Mouse (Mus musculus): Measurements from ENCODE around the gene Mapkapk3. TPM values are rescaled to one million over a fixed set of nuclear protein-coding genes. Genes with fewer than 3 reads are reported as not detected.
A peak's percentile ranks its signal among the peaks of the same experiment; 100 is the strongest.

The Mapkapk3 gene
- polyA plus RNA-seq, 1 experiment from 2014 or later, result 14.0 TPM

DNA sequence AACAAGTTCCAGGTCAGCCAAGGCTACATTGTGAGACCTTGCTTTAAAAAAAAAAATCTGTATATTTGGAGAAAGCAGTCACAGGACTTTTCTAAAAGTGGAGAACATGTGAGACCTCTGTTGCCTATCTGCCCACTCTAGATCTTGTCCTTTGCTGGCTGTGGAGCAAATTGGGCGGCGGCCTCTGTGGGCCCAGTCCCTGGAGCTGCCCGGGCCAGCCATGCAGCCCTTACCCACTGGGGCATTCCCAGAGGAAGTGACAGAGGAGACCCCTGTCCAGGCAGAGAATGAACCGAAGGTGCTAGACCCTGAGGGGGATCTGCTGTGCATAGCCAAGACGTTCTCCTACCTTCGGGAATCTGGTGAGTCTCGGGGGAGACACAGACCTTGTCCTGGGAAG is 10.1 kb upstream of the Mapkapk3 start:
- 83% methylated on average over 7 of the region's 7 CpGs for WGBS
- Histone ChIP-seq H3K27me3 (ENCODE audit: insufficient read depth, low read length) (no peaks in the 10 kb centered on the region), H3K27ac (no peak overlapping the region), H3K4me2 (ENCODE audit: low read length) (peak overlapping the region; percentile 18; the same call in 1 of the 2 replicates), H3K4me3 (replicated peaks; ENCODE audit: low read depth, low read length) (no peak overlapping the region), H3K9me3 (replicated peaks; ENCODE audit: low read length) (no peaks in the 10 kb centered on the region), H3K36me3 (ENCODE audit: insufficient read depth, low read length) (peaks cover 23% of the 10 kb centered on the region; the same call in 1 of the 2 replicates), H3K4me1 (replicated peaks; ENCODE audit: insufficient read depth, low read length) (peaks cover 8% of the 10 kb centered on the region), H3K9ac (ENCODE audit: low read depth, low read length) (no peak overlapping the region)
- TF ChIP-seq CTCF (IDR thresholded peaks at IDR 0.05; ENCODE audit: low read depth), result no peak
- no peak for DNase-seq (ENCODE audit: low spot score)
- no peak for ATAC-seq (replicated peaks; ENCODE audit: low FRiP score, low read depth)

DNA sequence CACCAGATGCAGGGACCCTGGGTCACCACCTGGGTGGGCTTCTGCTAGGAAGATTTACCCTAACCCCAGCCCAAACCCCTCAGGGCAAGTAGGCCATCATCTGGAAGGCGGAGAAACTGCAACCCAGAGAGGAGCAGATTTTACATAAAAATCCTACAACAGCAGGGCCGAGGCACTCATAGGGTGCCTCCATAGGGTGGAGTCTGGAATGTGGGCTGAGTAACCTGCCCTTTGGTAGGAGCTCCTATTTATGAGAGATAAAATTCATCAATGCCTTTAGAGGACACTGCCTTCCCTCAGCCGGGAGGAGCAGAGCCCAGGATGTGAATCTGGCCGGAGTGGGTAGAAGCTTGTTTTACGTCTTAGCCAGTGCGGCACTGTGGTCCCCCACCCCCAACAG is 9.2 kb upstream of the Mapkapk3 start:
- peak overlapping the region; percentile 49; the same call in 1 of the 2 replicates for H3K9ac ChIP-seq (ENCODE audit: low read depth, low read length)
- WGBS, result 82% methylated on average over 6 of the region's 6 CpGs
- H3K4me2 ChIP-seq (ENCODE audit: low read length), result peak overlapping the region; percentile 86

DNA sequence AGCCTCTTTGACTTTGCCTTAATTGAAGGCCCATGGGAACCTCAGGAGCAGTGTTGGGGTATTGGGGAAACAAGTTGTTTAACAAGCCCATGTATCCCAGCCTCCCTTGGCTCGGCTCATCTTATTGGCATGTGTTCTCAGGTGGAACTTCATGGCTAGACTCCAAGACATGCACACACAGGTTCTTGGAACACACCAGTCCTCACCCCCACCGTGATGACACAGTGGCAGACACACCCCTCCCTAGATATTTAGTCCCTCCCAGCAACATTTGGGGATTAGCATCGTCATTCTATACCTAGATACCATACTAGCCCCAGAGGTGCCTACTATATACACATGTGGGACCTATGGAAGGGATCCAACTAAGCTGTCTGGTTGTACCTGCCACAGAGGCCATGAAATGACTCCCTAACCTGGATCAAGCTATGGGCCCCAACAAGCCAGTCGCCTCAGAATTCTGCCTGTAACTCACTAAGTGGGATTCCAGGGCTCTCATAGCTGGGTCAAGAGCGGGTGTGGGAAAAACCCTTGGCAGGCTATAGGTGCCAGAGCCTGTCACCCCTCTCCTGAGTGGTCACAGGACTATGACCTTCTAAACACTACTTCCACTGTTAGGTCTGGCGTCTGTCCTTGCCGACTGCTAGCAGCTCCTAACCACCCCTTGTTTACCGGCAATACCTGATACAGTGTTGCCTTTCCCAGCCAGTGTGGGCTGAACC is 8.5 kb upstream of the Mapkapk3 start:
- TF ChIP-seq CTCF (IDR thresholded peaks at IDR 0.05; ENCODE audit: low read depth), result no peak
- WGBS, result 63% methylated on average over 8 of the region's 8 CpGs
- Histone ChIP-seq H3K4me2 (ENCODE audit: low read length) (peak overlapping the region; percentile 86), H3K9me3 (replicated peaks; ENCODE audit: low read length) (no peaks in the 10 kb centered on the region), H3K27me3 (ENCODE audit: insufficient read depth, low read length) (no peaks in the 10 kb centered on the region), H3K27ac (peak overlapping the region; percentile 92), H3K36me3 (ENCODE audit: insufficient read depth, low read length) (peaks cover 23% of the 10 kb centered on the region; the same call in 1 of the 2 replicates), H3K9ac (ENCODE audit: low read depth, low read length) (no peak overlapping the region), H3K4me3 (replicated peaks; ENCODE audit: low read depth, low read length) (peak overlapping the region; percentile 73), H3K4me1 (replicated peaks; ENCODE audit: insufficient read depth, low read length) (peaks cover 8% of the 10 kb centered on the region)
- ATAC-seq (replicated peaks; ENCODE audit: low FRiP score, low read depth) (no peak), DNase-seq (ENCODE audit: low spot score) (no peak)

More for the DNA sequence above, 9.2 kb upstream of the Mapkapk3 start:
- Histone ChIP-seq H3K4me1 (replicated peaks; ENCODE audit: insufficient read depth, low read length) (peaks cover 8% of the 10 kb centered on the region), H3K4me3 (replicated peaks; ENCODE audit: low read depth, low read length) (0 out of 2 replicates have a peak overlapping the region, but pooled peaks have one; percentile 12), H3K27ac (peak overlapping the region; percentile 43; the same call in 1 of the 2 replicates), H3K36me3 (ENCODE audit: insufficient read depth, low read length) (peaks cover 23% of the 10 kb centered on the region; the same call in 1 of the 2 replicates), H3K9me3 (replicated peaks; ENCODE audit: low read length) (no peaks in the 10 kb centered on the region), H3K27me3 (ENCODE audit: insufficient read depth, low read length) (no peaks in the 10 kb centered on the region)
- no peak for ATAC-seq (replicated peaks; ENCODE audit: low FRiP score, low read depth)
- no peak for DNase-seq (ENCODE audit: low spot score)
- TF ChIP-seq CTCF (IDR thresholded peaks at IDR 0.05; ENCODE audit: low read depth), result peak; percentile 6; the same call in 1 of the 2 replicates

DNA sequence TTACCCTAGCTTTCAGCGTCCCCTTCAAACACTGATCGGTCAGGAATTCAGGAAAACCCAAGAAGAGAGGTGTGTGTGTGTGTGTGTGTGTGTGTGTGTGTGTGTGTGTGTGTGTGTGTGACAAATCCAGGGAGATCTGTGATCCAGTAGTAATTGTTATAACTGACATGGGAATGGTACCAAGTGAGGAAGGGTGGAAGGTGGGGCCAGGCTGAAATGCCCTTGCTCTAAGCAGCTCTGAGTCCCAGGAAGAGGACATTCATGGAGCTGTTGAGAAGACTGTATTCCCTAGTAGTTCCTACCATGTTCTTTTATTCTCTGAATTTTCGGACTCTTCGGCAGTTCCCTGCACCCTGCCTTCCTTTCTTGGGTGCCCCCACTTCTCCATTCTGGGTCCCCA is 8.0 kb upstream of the Mapkapk3 start:
- Histone ChIP-seq H3K4me2 (ENCODE audit: low read length) (peak overlapping the region; percentile 86), H3K9ac (ENCODE audit: low read depth, low read length) (peak overlapping the region; percentile 86), H3K27ac (peak overlapping the region; percentile 92), H3K27me3 (ENCODE audit: insufficient read depth, low read length) (no peaks in the 10 kb centered on the region), H3K36me3 (ENCODE audit: insufficient read depth, low read length) (peaks cover 23% of the 10 kb centered on the region; the same call in 1 of the 2 replicates), H3K4me1 (replicated peaks; ENCODE audit: insufficient read depth, low read length) (peaks cover 8% of the 10 kb centered on the region), H3K4me3 (replicated peaks; ENCODE audit: low read depth, low read length) (peak overlapping the region; percentile 73), H3K9me3 (replicated peaks; ENCODE audit: low read length) (no peaks in the 10 kb centered on the region)
- ATAC-seq (replicated peaks; ENCODE audit: low FRiP score, low read depth) (no peak), DNase-seq (ENCODE audit: low spot score) (no peak)
- 67% methylated on average over 4 of the region's 4 CpGs for WGBS
- TF ChIP-seq CTCF (IDR thresholded peaks at IDR 0.05; ENCODE audit: low read depth), result no peak

DNA sequence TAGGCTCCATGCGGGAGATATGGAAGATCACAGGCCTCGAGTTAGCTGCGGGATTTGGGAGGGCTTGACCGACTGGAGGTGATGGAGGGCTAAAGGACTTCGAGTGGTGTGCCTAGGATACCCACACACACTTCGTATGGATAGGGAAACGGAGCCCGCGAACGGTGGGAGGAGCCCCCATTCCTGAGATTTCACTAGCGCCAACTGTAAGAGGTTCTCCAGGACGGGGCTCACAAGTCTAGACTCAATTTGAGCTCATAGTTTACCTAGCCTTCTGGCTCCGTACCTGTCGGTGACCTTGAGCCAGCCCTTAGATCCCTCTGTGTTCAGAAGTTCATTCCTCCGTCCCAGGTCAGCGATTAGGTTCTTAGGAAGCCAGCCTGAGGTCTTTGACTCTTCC is 7.4 kb upstream of the Mapkapk3 start:
- TF ChIP-seq CTCF (IDR thresholded peaks at IDR 0.05; ENCODE audit: low read depth), result no peak
- Histone ChIP-seq H3K27me3 (ENCODE audit: insufficient read depth, low read length) (no peaks in the 10 kb centered on the region), H3K4me3 (replicated peaks; ENCODE audit: low read depth, low read length) (peak overlapping the region; percentile 73), H3K4me1 (replicated peaks; ENCODE audit: insufficient read depth, low read length) (peaks cover 8% of the 10 kb centered on the region), H3K4me2 (ENCODE audit: low read length) (peak overlapping the region; percentile 86), H3K27ac (peak overlapping the region; percentile 92), H3K36me3 (ENCODE audit: insufficient read depth, low read length) (peaks cover 23% of the 10 kb centered on the region; the same call in 1 of the 2 replicates), H3K9me3 (replicated peaks; ENCODE audit: low read length) (no peaks in the 10 kb centered on the region), H3K9ac (ENCODE audit: low read depth, low read length) (peak overlapping the region; percentile 86)
- WGBS, result 3% methylated on average over 16 of the region's 16 CpGs
- ATAC-seq (replicated peaks; ENCODE audit: low FRiP score, low read depth) (no peak), DNase-seq (ENCODE audit: low spot score) (peak; percentile 56)

DNA sequence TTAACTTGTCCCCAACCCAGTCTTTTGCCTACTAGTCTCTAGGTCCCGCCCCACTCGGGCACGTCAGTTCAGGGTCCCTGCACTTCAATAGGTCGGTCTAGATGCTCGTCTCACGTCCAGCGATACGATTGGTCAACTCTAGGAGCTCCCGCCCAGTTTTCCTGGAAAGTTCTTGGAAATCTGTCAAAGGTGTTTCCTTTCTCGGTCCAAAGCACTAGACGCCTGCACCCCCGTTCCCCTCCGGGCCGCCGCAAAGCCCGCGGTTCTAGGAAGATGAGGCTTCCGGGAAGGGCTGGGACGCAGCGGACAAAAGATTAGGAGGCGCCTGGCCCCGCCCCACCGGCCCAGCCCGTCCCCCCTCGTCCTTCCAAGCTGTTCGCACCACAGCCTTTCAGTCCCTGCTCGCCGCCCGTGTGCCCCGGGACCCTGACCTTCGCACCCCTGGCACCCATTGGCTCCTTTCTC is 6.9 kb upstream of the Mapkapk3 start:
- H3K4me3 ChIP-seq (replicated peaks; ENCODE audit: low read depth, low read length), result peak overlapping the region; percentile 73
- peak overlapping the region; percentile 86 for H3K9ac ChIP-seq (ENCODE audit: low read depth, low read length)

More for the DNA sequence above, 6.9 kb upstream of the Mapkapk3 start:
- H3K4me2 ChIP-seq (ENCODE audit: low read length), result peak overlapping the region; percentile 86
- peak overlapping the region; percentile 92 for H3K27ac ChIP-seq
- under 1% methylated on average over 31 of the region's 31 CpGs for WGBS
- H3K9me3 ChIP-seq (replicated peaks; ENCODE audit: low read length), result no peaks in the 10 kb centered on the region
- H3K4me1 ChIP-seq (replicated peaks; ENCODE audit: insufficient read depth, low read length), result peaks cover 8% of the 10 kb centered on the region
- H3K27me3 ChIP-seq (ENCODE audit: insufficient read depth, low read length), result no peaks in the 10 kb centered on the region
- TF ChIP-seq CTCF (IDR thresholded peaks at IDR 0.05; ENCODE audit: low read depth), result 0 out of 2 replicates have a peak, but pooled peaks have one; percentile 0
- DNase-seq (ENCODE audit: low spot score), result peak; percentile 99
- peaks cover 17% of the 10 kb centered on the region; the same call in 1 of the 2 replicates for H3K36me3 ChIP-seq (ENCODE audit: insufficient read depth, low read length)
- ATAC-seq (replicated peaks; ENCODE audit: low FRiP score, low read depth), result peak; percentile 95
